Mouse (Mus musculus): ENCODE results near the gene Ccdc13. TPM values are rescaled to one million over a fixed set of nuclear protein-coding genes. Genes with fewer than 3 reads are reported as not detected.
A peak's percentile ranks its signal among the peaks of the same experiment; 100 is the strongest.

Ccdc13 gene
- 2.7 and 2.9 TPM in 2 replicates for polyA plus RNA-seq (2012; rRNA removed)

GRCm38 (mm10) chr9:121838829-121839621 is at the start of gene Ccdc13:
Gene Ccdc13, minus strand, starts transcription at chr9:121839461.
- TF ChIP-seq CTCF (IDR thresholded peaks at IDR 0.05; ENCODE audit: borderline replicate concordance, extremely low read depth, insufficient read depth, insufficient read length) (no peak), POLR2A (IDR thresholded peaks at IDR 0.05; ENCODE audit: borderline replicate concordance, extremely low read depth, insufficient read depth, insufficient read length, poor library complexity, severe bottlenecking) (no peak; the same call in 1 of the 2 replicates)
- DNase-seq (ENCODE audit: low read depth): peak; percentile 95

DNA sequence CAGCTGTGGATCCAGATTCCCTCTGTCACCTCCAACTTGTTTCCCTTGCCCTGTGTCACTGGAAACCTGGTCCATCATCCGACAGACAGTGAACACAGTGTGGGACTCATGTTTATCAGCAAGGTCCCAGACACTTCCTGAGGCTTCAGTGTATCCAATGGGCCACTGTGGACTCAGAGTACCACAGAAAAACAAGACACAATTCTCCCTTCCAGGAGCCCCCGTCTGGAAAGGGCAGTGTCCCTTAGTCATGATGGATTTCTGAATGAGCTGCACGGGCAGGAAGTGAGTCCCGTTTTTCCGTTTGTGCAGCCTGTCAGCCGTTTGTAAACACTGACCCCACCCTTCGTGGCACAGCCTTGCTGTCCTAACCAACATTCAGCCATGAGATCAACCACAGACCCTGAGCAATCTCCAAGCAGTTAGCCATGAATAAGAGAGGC is 42.8 kb upstream of the Ccdc13 start:
- no peak for DNase-seq (ENCODE audit: low read depth)
- TF ChIP-seq POLR2A (IDR thresholded peaks at IDR 0.05; ENCODE audit: borderline replicate concordance, extremely low read depth, insufficient read depth, insufficient read length, poor library complexity, severe bottlenecking): no peak
- no peak for TF ChIP-seq CTCF (IDR thresholded peaks at IDR 0.05; ENCODE audit: borderline replicate concordance, extremely low read depth, insufficient read depth, insufficient read length)

- DNase-seq (ENCODE audit: low read depth): no peak
- TF ChIP-seq POLR2A (IDR thresholded peaks at IDR 0.05; ENCODE audit: borderline replicate concordance, extremely low read depth, insufficient read depth, insufficient read length, poor library complexity, severe bottlenecking) (no peak), CTCF (IDR thresholded peaks at IDR 0.05; ENCODE audit: borderline replicate concordance, extremely low read depth, insufficient read depth, insufficient read length) (no peak)
Measured at GRCm38 (mm10) chr9:121881301-121881700, 42.0 kb upstream of the Ccdc13 start.

GRCm38 (mm10) chr9:121880840-121881239 is 41.6 kb upstream of the Ccdc13 start:
- DNase-seq (ENCODE audit: low read depth): peak; percentile 78
- peak; percentile 71 for TF ChIP-seq CTCF (IDR thresholded peaks at IDR 0.05; ENCODE audit: borderline replicate concordance, extremely low read depth, insufficient read depth, insufficient read length)
- no peak for TF ChIP-seq POLR2A (IDR thresholded peaks at IDR 0.05; ENCODE audit: borderline replicate concordance, extremely low read depth, insufficient read depth, insufficient read length, poor library complexity, severe bottlenecking)

DNA sequence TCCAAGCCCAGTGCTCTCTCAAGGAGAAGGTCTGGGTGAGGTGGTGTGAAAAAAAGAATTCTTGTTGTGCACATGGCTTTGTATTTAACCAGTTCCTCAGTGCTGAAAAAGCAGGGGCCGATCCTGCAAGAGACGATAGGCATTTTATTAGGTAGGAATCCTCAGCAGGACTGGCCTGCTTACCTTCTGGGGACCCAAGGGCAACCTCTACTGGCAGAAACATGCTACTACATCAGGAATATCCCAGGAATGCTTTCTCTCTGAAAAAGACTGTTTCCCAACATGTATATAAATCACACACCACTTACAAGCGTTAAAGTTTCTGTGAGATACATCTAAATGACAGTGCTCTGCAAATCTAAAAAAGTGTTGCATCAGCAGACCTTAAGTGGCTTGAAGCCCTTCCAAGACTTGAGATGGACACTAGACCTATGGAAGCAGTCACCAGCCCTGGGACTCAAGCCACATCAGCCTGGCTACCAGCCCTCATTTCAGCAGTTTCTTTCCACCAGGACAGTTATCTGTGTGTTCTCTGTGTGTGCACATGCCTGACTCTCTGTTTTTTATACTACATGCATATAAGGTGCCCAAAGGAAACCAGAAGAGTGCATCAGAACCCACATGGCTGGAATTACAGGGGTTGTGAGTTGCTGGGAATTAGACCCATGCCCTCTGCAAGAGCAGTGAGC is 37.9 kb upstream of the Ccdc13 start:
- DNase-seq (ENCODE audit: low read depth): peak; percentile 78
- TF ChIP-seq POLR2A (IDR thresholded peaks at IDR 0.05; ENCODE audit: borderline replicate concordance, extremely low read depth, insufficient read depth, insufficient read length, poor library complexity, severe bottlenecking) (no peak), CTCF (IDR thresholded peaks at IDR 0.05; ENCODE audit: borderline replicate concordance, extremely low read depth, insufficient read depth, insufficient read length) (peak; percentile 78)

DNA sequence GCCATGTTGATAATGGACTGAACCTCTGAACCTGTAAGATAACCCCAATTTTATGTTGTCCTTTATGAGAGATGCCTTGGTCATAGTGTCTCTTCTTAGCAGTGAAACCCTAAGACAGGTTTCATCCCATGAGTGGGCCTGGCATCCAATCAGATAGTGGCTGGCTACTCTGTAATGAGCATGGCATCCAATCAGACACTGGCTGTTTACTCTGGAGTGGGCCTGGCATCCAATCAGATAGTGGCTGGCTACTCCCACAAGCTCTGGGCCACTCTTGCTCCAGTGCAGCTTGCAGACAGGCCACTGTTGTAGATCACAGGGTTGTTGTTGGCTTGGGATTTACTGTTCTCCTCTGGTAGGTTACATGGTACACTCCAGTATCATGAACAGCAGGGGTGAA is 34.3 kb upstream of the Ccdc13 start:
- TF ChIP-seq POLR2A (IDR thresholded peaks at IDR 0.05; ENCODE audit: borderline replicate concordance, extremely low read depth, insufficient read depth, insufficient read length, poor library complexity, severe bottlenecking): no peak
- no peak for TF ChIP-seq CTCF (IDR thresholded peaks at IDR 0.05; ENCODE audit: borderline replicate concordance, extremely low read depth, insufficient read depth, insufficient read length)
- no peak for DNase-seq (ENCODE audit: low read depth)

DNA sequence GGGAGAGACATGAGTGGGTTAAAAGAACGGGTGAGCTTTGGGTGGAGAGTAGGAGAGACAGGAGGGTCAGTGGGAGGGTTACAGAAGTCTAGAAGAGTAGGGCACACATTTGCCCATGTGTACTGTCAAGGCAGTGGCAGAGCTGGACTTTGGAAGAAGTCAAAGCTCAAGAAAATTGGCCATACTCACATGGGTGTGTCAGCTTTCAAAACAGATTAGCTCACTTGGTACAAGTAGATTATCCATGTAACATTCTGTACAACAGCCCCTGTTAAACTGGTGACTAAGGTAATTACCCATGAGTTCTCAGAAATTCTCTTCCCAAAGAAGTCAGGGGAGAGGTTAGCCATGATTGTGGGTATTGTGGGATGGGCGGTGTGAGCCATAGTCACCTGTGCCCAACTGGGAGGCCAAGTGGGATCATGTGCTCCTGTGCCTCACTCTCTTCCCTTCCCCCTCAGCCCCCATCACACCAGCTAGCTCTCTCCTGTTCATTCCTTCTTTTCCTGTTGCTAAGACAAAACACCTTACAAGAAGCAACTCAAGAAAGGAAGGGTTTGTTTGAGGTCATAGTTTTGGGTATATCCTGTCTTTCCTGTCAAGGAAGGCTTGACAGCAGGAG is 32.9 kb upstream of the Ccdc13 start:
- no peak for DNase-seq (ENCODE audit: low read depth)
- TF ChIP-seq CTCF (IDR thresholded peaks at IDR 0.05; ENCODE audit: borderline replicate concordance, extremely low read depth, insufficient read depth, insufficient read length): no peak
- no peak for TF ChIP-seq POLR2A (IDR thresholded peaks at IDR 0.05; ENCODE audit: borderline replicate concordance, extremely low read depth, insufficient read depth, insufficient read length, poor library complexity, severe bottlenecking)

- TF ChIP-seq POLR2A (IDR thresholded peaks at IDR 0.05; ENCODE audit: borderline replicate concordance, extremely low read depth, insufficient read depth, insufficient read length, poor library complexity, severe bottlenecking): no peak
- TF ChIP-seq CTCF (IDR thresholded peaks at IDR 0.05; ENCODE audit: borderline replicate concordance, extremely low read depth, insufficient read depth, insufficient read length): no peak
- peak; percentile 65 for DNase-seq (ENCODE audit: low read depth)
Measured at GRCm38 (mm10) chr9:121869973-121870515, 30.8 kb upstream of the Ccdc13 start.

DNA sequence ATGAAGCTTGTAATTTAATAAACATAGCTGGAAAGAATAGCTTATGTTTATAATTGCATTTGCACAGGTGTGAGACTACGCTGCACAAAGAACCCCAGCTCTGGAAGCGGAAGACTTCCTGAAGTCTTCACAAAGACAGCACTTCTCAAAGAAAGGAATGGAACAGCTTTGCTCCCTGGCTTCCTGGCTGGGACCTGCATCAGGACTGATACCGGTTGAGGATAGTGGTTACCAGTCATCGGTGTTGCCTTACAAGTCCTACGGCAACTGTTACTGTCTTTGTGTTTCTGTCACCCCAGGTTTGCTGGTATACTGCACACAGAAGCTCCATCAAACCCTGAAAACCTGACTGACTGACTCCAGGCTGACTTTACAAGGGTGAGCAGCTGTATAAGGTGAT is 30.2 kb upstream of the Ccdc13 start:
- no peak for DNase-seq (ENCODE audit: low read depth)
- TF ChIP-seq CTCF (IDR thresholded peaks at IDR 0.05; ENCODE audit: borderline replicate concordance, extremely low read depth, insufficient read depth, insufficient read length) (no peak), POLR2A (IDR thresholded peaks at IDR 0.05; ENCODE audit: borderline replicate concordance, extremely low read depth, insufficient read depth, insufficient read length, poor library complexity, severe bottlenecking) (no peak)

GRCm38 (mm10) chr9:121868236-121868635 is 29.0 kb upstream of the Ccdc13 start:
- no peak for TF ChIP-seq POLR2A (IDR thresholded peaks at IDR 0.05; ENCODE audit: borderline replicate concordance, extremely low read depth, insufficient read depth, insufficient read length, poor library complexity, severe bottlenecking)
- no peak for TF ChIP-seq CTCF (IDR thresholded peaks at IDR 0.05; ENCODE audit: borderline replicate concordance, extremely low read depth, insufficient read depth, insufficient read length)
- DNase-seq (ENCODE audit: low read depth): no peak

- no peak for TF ChIP-seq POLR2A (IDR thresholded peaks at IDR 0.05; ENCODE audit: borderline replicate concordance, extremely low read depth, insufficient read depth, insufficient read length, poor library complexity, severe bottlenecking)
- no peak for TF ChIP-seq CTCF (IDR thresholded peaks at IDR 0.05; ENCODE audit: borderline replicate concordance, extremely low read depth, insufficient read depth, insufficient read length)
- no peak for DNase-seq (ENCODE audit: low read depth)
Measured at GRCm38 (mm10) chr9:121867632-121868031, 28.4 kb upstream of the Ccdc13 start.
